Mouse (Mus musculus) hindbrain, postnatal 0 days (tissue): ENCODE measurements at regions not wholly inside any gene's neighbourhood (a gene's known extent, or its start where the extent isn't known, plus 50 kb on each side); places are given as distances from the start of the nearest gene placed in this dataset.
"Not testable (repeated sequence)": the region's sequence is repeated elsewhere in the genome, so short reads cannot be mapped to it uniquely, and the experiment has no call there.

ENCODE experiments used
- ATAC-seq: fragments of 200-750 bp; cut with Nextera tagmentation; 2 replicates; pipeline ENCODE4 v1.8.0; 2017; ENCODE audit warnings: mild to moderate bottlenecking, moderate TSS enrichment, moderate library complexity
- DNase-seq: peaks from one replicate; pipeline ENCODE4 v3.0.0-alpha.2; 2015; ENCODE audit warnings: low spot score
- H3K27ac ChIP-seq: fragments of 300-500 bp; sonication (generic); 2 replicates; pipeline ENCODE4 v1.5.1; 2014; ENCODE audit warnings: mild to moderate bottlenecking
- H3K27me3 ChIP-seq: fragments of 300-500 bp; sonication (generic); 2 replicates; pipeline ENCODE4 v1.6.1; 2014; ENCODE audit warnings: low read length, mixed read lengths; ENCODE audit not compliant: insufficient read depth
- H3K36me3 ChIP-seq: fragments of 300-500 bp; sonication (generic); 2 replicates; pipeline ENCODE4 v1.6.1; 2014; ENCODE audit warnings: low read length, mixed read lengths; ENCODE audit not compliant: insufficient read depth
- H3K4me1 ChIP-seq: fragments of 300-500 bp; sonication (generic); 2 replicates; pipeline ENCODE4 v1.6.1; 2014; ENCODE audit warnings: antibody characterized with exemption, low read length, mixed read lengths; ENCODE audit not compliant: insufficient read depth
- H3K4me2 ChIP-seq: fragments of 300-500 bp; sonication (generic); 2 replicates; pipeline ENCODE4 v1.6.1; 2014; ENCODE audit warnings: low read depth, mild to moderate bottlenecking, low read length, moderate library complexity, mixed read lengths
- H3K4me3 ChIP-seq: fragments of 300-500 bp; sonication (generic); 2 replicates; pipeline ENCODE4 v1.5.1; 2014; ENCODE audit warnings: low read length
- H3K9ac ChIP-seq: fragments of 300-500 bp; sonication (generic); replicated peaks from 2 replicates; pipeline ENCODE4 v1.6.1; 2014; ENCODE audit warnings: mild to moderate bottlenecking, low read length, moderate library complexity, mixed read lengths
- H3K9me3 ChIP-seq: fragments of 300-500 bp; sonication (generic); 2 replicates; pipeline ENCODE4 v1.6.1; 2016; ENCODE audit warnings: low read length, mixed read lengths
- CTCF ChIP-seq: IDR thresholded peaks from 2 replicates; pipeline ENCODE4 v1.5.1; 2016; ENCODE audit warnings: antibody characterized with exemption, control low read depth, low read depth
- WGBS: fragments of 180-500 bp; shearing (Covaris S2); extraction: QIAGEN DNeasy Blood & Tissue Kit; methylation state at CpG from one replicate; pipeline ENCODE4 v1.1.7; 2014; 5-methylcytosine and 5-hydroxymethylcytosine counted together

GRCm38 (mm10) chr5:68252671-68253070 is 221.0 kb downstream of the Grxcr1 start:
- TF ChIP-seq CTCF, result peak; percentile 82
- DNase-seq, result peak; percentile 94
- no peaks in the 10 kb centered on the region for H3K36me3 ChIP-seq
- no peak overlapping the region for H3K4me3 ChIP-seq
- WGBS, result 13% methylated on average over 8 of the region's 8 CpGs
- ATAC-seq, result peak; percentile 70; the same call in 1 of the 2 replicates
- no peaks in the 10 kb centered on the region for H3K9me3 ChIP-seq
- no peaks in the 10 kb centered on the region for H3K4me1 ChIP-seq
- H3K4me2 ChIP-seq, result no peak overlapping the region
- H3K27ac ChIP-seq, result no peak overlapping the region
- no peaks in the 10 kb centered on the region for H3K27me3 ChIP-seq
- H3K9ac ChIP-seq, result no peak overlapping the region

GRCm38 (mm10) chr5:68253476-68253875 is 221.8 kb downstream of the Grxcr1 start:
- Histone ChIP-seq H3K4me2 (no peak overlapping the region), H3K9ac (no peak overlapping the region), H3K9me3 (no peaks in the 10 kb centered on the region), H3K4me3 (no peak overlapping the region), H3K27me3 (no peaks in the 10 kb centered on the region), H3K4me1 (no peaks in the 10 kb centered on the region), H3K36me3 (no peaks in the 10 kb centered on the region), H3K27ac (no peak overlapping the region)
- 44% methylated on average over 1 of the region's 1 CpGs for WGBS
- TF ChIP-seq CTCF, result no peak
- ATAC-seq (no peak), DNase-seq (no peak)

GRCm38 (mm10) chr5:68254111-68254510 is 222.5 kb downstream of the Grxcr1 start:
- Histone ChIP-seq H3K27ac (no peak overlapping the region), H3K4me3 (no peak overlapping the region), H3K9me3 (no peaks in the 10 kb centered on the region), H3K4me1 (no peaks in the 10 kb centered on the region), H3K9ac (no peak overlapping the region), H3K27me3 (no peaks in the 10 kb centered on the region), H3K36me3 (no peaks in the 10 kb centered on the region), H3K4me2 (no peak overlapping the region)
- no peak for DNase-seq
- TF ChIP-seq CTCF, result no peak
- ATAC-seq, result no peak
- WGBS, result 63% methylated on average over 2 of the region's 2 CpGs

GRCm38 (mm10) chr5:68264206-68264605 is 232.6 kb downstream of the Grxcr1 start:
- WGBS, result 83% methylated on average over 3 of the region's 3 CpGs
- no peaks in the 10 kb centered on the region for H3K4me1 ChIP-seq
- H3K4me3 ChIP-seq, result no peak overlapping the region
- no peak overlapping the region for H3K9ac ChIP-seq
- H3K27ac ChIP-seq, result no peak overlapping the region
- no peaks in the 10 kb centered on the region for H3K27me3 ChIP-seq
- DNase-seq (no peak), ATAC-seq (no peak)
- H3K4me2 ChIP-seq, result no peak overlapping the region
- TF ChIP-seq CTCF, result no peak
- no peaks in the 10 kb centered on the region for H3K36me3 ChIP-seq
- H3K9me3 ChIP-seq, result no peaks in the 10 kb centered on the region

GRCm38 (mm10) chr5:68274271-68274670 is 242.6 kb downstream of the Grxcr1 start:
- ATAC-seq (no peak), DNase-seq (no peak)
- H3K36me3 ChIP-seq, result no peaks in the 10 kb centered on the region
- H3K4me3 ChIP-seq, result no peak overlapping the region
- H3K27ac ChIP-seq, result no peak overlapping the region
- no peak overlapping the region for H3K9ac ChIP-seq
- 71% methylated on average over 3 of the region's 3 CpGs for WGBS
- H3K9me3 ChIP-seq, result no peaks in the 10 kb centered on the region
- H3K4me2 ChIP-seq, result no peak overlapping the region
- TF ChIP-seq CTCF, result no peak
- H3K27me3 ChIP-seq, result no peaks in the 10 kb centered on the region
- no peaks in the 10 kb centered on the region for H3K4me1 ChIP-seq

- no peak overlapping the region for H3K9ac ChIP-seq
- H3K9me3 ChIP-seq, result no peaks in the 10 kb centered on the region
- ATAC-seq (no peak), DNase-seq (no peak)
- no peaks in the 10 kb centered on the region for H3K27me3 ChIP-seq
- no peaks in the 10 kb centered on the region for H3K4me1 ChIP-seq
- H3K36me3 ChIP-seq, result no peaks in the 10 kb centered on the region
- H3K4me2 ChIP-seq, result no peak overlapping the region
- WGBS, result 78% methylated on average over 5 of the region's 5 CpGs
- no peak overlapping the region for H3K4me3 ChIP-seq
- TF ChIP-seq CTCF, result no peak
- H3K27ac ChIP-seq, result no peak overlapping the region
Measured at GRCm38 (mm10) chr5:68275558-68276263, 244.1 kb downstream of the Grxcr1 start.

- not testable (repeated sequence) for H3K27me3 ChIP-seq, ATAC-seq, H3K4me2 ChIP-seq, DNase-seq, H3K36me3 ChIP-seq, H3K9ac ChIP-seq, H3K9me3 ChIP-seq, H3K4me3 ChIP-seq, H3K27ac ChIP-seq, H3K4me1 ChIP-seq
- 76% methylated on average over 2 of the region's 2 CpGs for WGBS
Measured at GRCm38 (mm10) chr5:68295774-68296173, 264.1 kb downstream of the Grxcr1 start.
